Mouse (Mus musculus): ENCODE results near the gene 4930480E11Rik.
"Not testable (repeated sequence)": the region's sequence is repeated elsewhere in the genome, so short reads cannot be mapped to it uniquely, and the experiment has no call there.

4930480E11Rik gene

DNA sequence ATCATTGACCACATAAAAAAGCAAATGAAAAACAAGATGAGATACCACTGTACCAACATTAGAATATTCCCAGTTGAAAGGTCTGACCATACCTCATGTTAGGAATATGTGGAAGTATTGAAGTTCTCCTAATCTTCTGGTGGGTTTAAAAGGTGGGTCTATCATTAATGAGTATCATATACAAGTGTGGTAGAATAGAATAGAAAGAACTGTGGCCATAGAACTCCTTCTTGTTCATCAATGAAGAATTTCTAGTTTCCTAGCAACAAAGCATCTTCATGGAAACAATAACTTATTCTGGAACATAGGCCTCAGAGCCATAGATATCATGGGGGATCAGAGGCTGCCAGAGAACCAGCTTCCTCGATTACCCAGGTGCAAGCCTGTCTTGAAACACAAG is at the start of gene 4930480E11Rik:
Gene 4930480E11Rik (plus strand): TSS at position 301 of the 400 bp plus-strand sequence.
- no peak for DNase-seq (ENCODE audit: low read depth, low spot score)

DNA sequence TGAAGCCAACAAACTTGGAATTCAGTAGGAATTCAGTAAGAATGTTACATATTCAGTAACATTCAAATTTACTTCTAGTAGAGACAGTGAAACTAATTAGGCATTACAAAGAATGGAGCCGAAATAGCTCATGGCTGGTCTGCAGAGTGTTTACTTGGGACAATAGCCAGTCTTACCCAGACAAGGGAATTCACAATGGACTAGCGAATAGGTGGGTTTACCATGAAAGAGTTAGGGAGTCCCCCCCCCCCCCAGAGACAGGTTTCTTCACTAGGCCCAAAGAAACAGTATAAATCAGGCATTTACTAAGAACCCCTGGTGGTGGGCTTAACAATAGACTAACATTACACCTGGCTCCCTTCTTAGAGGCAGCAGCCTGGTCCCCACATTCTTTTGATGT is 33.9 kb downstream of the 4930480E11Rik start:
- not testable (repeated sequence) for DNase-seq (ENCODE audit: low read depth, low spot score)
